Mouse (Mus musculus): ENCODE measurements around the gene Ccdc89. TPM values are rescaled to one million over a fixed set of nuclear protein-coding genes. Genes with fewer than 3 reads are reported as not detected.

The Ccdc89 gene
- total RNA-seq, 2 experiments from 2014 or later: not detected

DNA sequence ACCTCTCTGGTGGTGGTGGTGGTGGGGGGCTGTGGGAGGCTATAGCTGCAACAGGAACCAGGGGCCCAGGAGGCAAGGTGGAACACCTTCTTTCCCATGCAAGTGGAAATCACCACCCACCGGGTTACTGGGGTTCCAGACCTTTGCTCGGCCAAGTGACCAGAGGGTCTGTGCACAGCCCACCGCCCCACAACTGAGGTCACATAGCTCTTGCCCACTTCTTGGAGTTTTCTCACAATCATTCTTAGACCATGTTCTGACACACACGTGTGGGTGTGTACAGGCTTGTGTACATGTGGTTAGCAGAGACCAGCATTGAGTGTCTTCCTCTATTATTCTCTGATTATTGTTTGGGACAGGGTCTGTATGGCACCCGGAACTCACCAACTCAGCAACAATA lies 35.1 kb downstream of the Ccdc89 start:
- ATAC-seq (replicated peaks; ENCODE audit: poor library complexity, severe bottlenecking): no peak

DNA sequence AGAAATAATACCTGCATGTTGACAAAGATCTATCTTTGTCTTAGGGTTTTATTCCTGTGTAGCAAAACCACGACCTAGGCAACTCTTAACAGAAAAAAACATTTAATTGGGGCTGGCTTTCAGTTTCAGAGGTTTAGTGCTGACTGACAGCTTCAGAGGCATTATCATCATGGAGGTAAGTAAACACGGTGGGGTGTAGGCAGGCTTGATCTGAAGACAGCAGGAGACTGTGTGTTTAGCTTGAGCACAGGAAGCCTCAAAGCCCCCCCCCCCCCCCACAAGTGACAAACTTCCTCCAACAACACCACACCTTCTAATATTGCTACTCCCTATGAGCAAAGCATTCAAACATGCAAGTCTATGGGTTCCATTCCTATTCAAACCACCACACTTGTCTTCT lies 47.1 kb downstream of the Ccdc89 start:
- no peak for ATAC-seq (replicated peaks; ENCODE audit: poor library complexity, severe bottlenecking)

DNA sequence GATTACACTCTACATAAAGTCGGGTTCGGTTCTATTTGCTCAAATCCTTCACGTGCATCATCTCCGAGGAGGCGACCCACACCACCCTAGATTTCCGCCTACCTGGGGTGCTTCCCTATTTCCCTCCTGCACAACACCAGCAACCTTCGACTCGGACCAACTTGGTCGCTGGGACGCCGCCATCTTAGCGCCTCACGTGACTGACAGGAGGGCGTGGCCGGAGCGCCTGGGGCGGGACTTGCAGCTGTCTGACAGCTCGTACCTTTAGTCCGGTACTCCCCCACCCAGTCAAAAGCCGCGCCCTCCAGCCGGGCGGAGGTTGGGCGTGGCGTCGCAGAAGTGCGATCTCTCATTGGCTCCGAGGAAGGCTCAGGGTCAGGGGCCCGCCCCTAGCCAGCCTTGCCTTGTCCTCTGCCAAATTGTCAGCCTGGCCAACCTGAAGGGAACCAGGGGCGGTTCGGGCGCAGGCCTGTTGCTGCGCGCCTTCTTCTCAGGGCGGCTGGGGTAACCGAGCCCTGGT lies 49.5 kb downstream of the Ccdc89 start, which contains the start of gene Tmem126b:
Tmem126b (minus strand) TSS at position 209 of the 520 bp plus-strand sequence.
- ATAC-seq (replicated peaks; ENCODE audit: poor library complexity, severe bottlenecking): peak; percentile 95

DNA sequence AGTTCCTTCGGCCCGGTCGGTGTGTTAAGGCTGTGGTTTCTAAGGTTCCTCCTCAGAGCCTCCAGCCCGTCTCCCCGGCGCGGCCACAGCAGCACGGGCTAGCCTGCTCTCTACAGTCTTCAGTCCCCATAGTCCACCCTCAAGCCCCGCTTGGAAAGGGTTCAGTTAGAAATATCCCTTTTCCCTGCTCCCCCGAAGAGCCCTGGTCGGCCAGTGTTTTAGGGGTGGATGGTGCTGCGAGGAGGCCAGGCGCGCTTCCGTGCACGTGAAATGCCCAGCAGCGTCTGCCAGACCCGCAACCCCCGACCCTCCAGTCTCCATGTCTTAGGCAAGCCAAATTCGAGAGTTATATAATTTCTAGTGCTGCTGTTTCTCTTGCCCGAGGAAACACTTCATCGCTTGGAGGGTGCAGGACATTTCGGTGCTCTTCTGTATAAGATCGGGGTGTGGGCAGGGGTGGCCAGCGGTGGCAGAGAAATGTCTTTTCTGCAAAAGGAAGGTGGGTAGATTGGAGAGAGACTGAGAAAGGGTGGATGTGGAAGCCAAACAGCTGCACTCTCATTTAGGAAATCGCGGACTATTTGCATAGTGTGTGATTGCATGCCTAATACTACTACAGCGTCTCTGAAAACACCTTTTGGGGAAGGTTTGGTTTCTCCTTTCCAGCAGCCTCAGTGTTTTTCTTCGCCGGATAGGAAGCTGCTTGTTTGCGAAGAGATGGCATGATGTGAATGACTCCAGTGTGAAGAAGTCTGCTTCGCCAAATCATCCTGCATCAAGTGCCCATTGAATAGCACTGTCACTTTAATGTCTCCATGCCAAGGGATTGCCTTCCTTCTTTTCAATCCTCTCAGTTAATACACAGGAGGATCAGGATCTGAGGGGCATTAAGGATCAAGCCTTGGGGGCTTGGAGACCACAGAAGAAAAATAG lies 50.2 kb downstream of the Ccdc89 start, which contains the start of gene Dlg2:
Dlg2 (plus strand) TSS at position 360 of the 933 bp plus-strand sequence.
- ATAC-seq (replicated peaks; ENCODE audit: poor library complexity, severe bottlenecking): peak; percentile 12

Other genes starting within 250 kb of the Ccdc89 start
- gene Ccdc83, start 160.8 kb upstream of the Ccdc89 start, total RNA-seq (2014; fragmentation: Nextera tagmentation): not detected in 2 replicates
- not detected in 2 replicates for gene Ccdc83, start 160.8 kb upstream of the Ccdc89 start, total RNA-seq (2017)
- gene Sytl2, start 124.3 kb upstream of the Ccdc89 start, total RNA-seq (2014; fragmentation: Nextera tagmentation): not detected in 2 replicates
- not detected in 2 replicates for gene Sytl2, start 124.3 kb upstream of the Ccdc89 start, total RNA-seq (2017)
- 81.3 and 110 TPM in 2 replicates for gene Crebzf, start 16.2 kb downstream of the Ccdc89 start, total RNA-seq (2014; fragmentation: Nextera tagmentation)
- 35.8 and 65.8 TPM in 2 replicates for gene Crebzf, start 16.2 kb downstream of the Ccdc89 start, total RNA-seq (2017)
- gene Tmem126a, start 30.7 kb downstream of the Ccdc89 start, total RNA-seq (2014; fragmentation: Nextera tagmentation): 69.3 and 70.3 TPM in 2 replicates
- 30.2 and 36.4 TPM in 2 replicates for gene Tmem126a, start 30.7 kb downstream of the Ccdc89 start, total RNA-seq (2017)
- gene Tmem126b, start 49.4 kb downstream of the Ccdc89 start, total RNA-seq (2014; fragmentation: Nextera tagmentation): 6.1 and 12.1 TPM in 2 replicates
- 11.6 and 12.7 TPM in 2 replicates for gene Tmem126b, start 49.4 kb downstream of the Ccdc89 start, total RNA-seq (2017)
- gene Dlg2, start 50.1 kb downstream of the Ccdc89 start, total RNA-seq (2014; fragmentation: Nextera tagmentation): 0.97 TPM in 1 of 2 replicates, not detected in the other
- gene Dlg2, start 50.1 kb downstream of the Ccdc89 start, total RNA-seq (2017): 1.1 and 1.6 TPM in 2 replicates

All from granulocyte monocyte progenitor cell, adult 5-6 weeks (primary cell).